Mouse (Mus musculus) lung, postnatal 14 days (tissue): ENCODE results near the gene Ppp1r13b.
A peak's percentile ranks its signal among the peaks of the same experiment; 100 is the strongest.

Experiments
- DNase-seq: peaks from one replicate; pipeline ENCODE4 v3.0.0; 2021

Gene Ppp1r13b

GRCm38 (mm10) chr12:111916514-111917217 lies 8.8 kb upstream of the Ppp1r13b start:
- DNase-seq: no peak

- DNase-seq: no peak
Measured at GRCm38 (mm10) chr12:111915781-111916180, 7.9 kb upstream of the Ppp1r13b start.

- no peak for DNase-seq
Measured at GRCm38 (mm10) chr12:111914031-111914430, 6.1 kb upstream of the Ppp1r13b start.

GRCm38 (mm10) chr12:111912802-111913201 lies 4.9 kb upstream of the Ppp1r13b start:
- DNase-seq: no peak

- DNase-seq: no peak
Measured at GRCm38 (mm10) chr12:111911796-111912195, 3.9 kb upstream of the Ppp1r13b start.

- DNase-seq: no peak
Measured at GRCm38 (mm10) chr12:111911171-111911760, 3.4 kb upstream of the Ppp1r13b start.

GRCm38 (mm10) chr12:111908997-111909550 lies 1.2 kb upstream of the Ppp1r13b start:
- no peak for DNase-seq

GRCm38 (mm10) chr12:111907421-111907891 lies 454 bp downstream of the Ppp1r13b start:
- DNase-seq: peak; percentile 75

GRCm38 (mm10) chr12:111906309-111906875 lies 1.5 kb downstream of the Ppp1r13b start:
- no peak for DNase-seq

GRCm38 (mm10) chr12:111902488-111902887 lies 5.4 kb downstream of the Ppp1r13b start:
- no peak for DNase-seq

- DNase-seq: no peak
Measured at GRCm38 (mm10) chr12:111901105-111901875, 6.6 kb downstream of the Ppp1r13b start.

- no peak for DNase-seq
Measured at GRCm38 (mm10) chr12:111899646-111900045, 8.3 kb downstream of the Ppp1r13b start.

- no peak for DNase-seq
Measured at GRCm38 (mm10) chr12:111898686-111899085, 9.2 kb downstream of the Ppp1r13b start.

GRCm38 (mm10) chr12:111896908-111897661 lies 10.8 kb downstream of the Ppp1r13b start:
- DNase-seq: peak; percentile 66

GRCm38 (mm10) chr12:111894082-111894481 lies 13.8 kb downstream of the Ppp1r13b start:
- peak; percentile 69 for DNase-seq

GRCm38 (mm10) chr12:111892981-111893380 lies 14.9 kb downstream of the Ppp1r13b start:
- DNase-seq: no peak

- no peak for DNase-seq
Measured at GRCm38 (mm10) chr12:111891800-111892199, 16.1 kb downstream of the Ppp1r13b start.

- DNase-seq: no peak
Measured at GRCm38 (mm10) chr12:111889251-111889650, 18.7 kb downstream of the Ppp1r13b start.

- no peak for DNase-seq
Measured at GRCm38 (mm10) chr12:111888303-111888864, 19.5 kb downstream of the Ppp1r13b start.

GRCm38 (mm10) chr12:111887005-111887404 lies 20.9 kb downstream of the Ppp1r13b start:
- DNase-seq: no peak

- DNase-seq: no peak
Measured at GRCm38 (mm10) chr12:111882852-111883251, 25.1 kb downstream of the Ppp1r13b start.

- no peak for DNase-seq
Measured at GRCm38 (mm10) chr12:111882022-111882421, 25.9 kb downstream of the Ppp1r13b start.
